Mouse (Mus musculus) lung, postnatal 0 days (tissue): ENCODE measurements at regions not wholly inside any gene's neighbourhood (a gene's known extent, or its start where the extent isn't known, plus 50 kb on each side); places are given as distances from the start of the nearest gene placed in this dataset.

Experiments used
- CTCF ChIP-seq: IDR thresholded peaks from 2 replicates; pipeline ENCODE4 v1.5.1; 2016; ENCODE audit warnings: antibody characterized with exemption, mild to moderate bottlenecking
- EP300 ChIP-seq: IDR thresholded peaks from 2 replicates; pipeline ENCODE4 v1.6.1; 2016; ENCODE audit warnings: antibody characterized with exemption, mild to moderate bottlenecking, control low read depth

GRCm38 (mm10) chr11:45244796-45245195, 607.1 kb upstream of the Clint1 start:
- TF ChIP-seq CTCF: no peak
- no peak for TF ChIP-seq EP300
